Mouse (Mus musculus) embryo, embryonic 11 days (tissue): ENCODE results near the gene Etnk1.
A peak's percentile ranks its signal among the peaks of the same experiment; 100 is the strongest.
"Not testable (repeated sequence)": the region's sequence is repeated elsewhere in the genome, so short reads cannot be mapped to it uniquely, and the experiment has no call there.

Experiments used
- DNase-seq: peaks from one replicate; pipeline ENCODE4 v3.0.0-alpha.2; 2015

Etnk1 gene

GRCm38 (mm10) chr6:143166452-143167357, at the start of gene Etnk1:
Etnk1 (plus strand) TSS chr6:143167221.
- peak; percentile 96 for DNase-seq

GRCm38 (mm10) chr6:143119325-143119724, 47.7 kb upstream of the Etnk1 start:
- no peak for DNase-seq

GRCm38 (mm10) chr6:143125721-143126120, 41.3 kb upstream of the Etnk1 start:
- no peak for DNase-seq

GRCm38 (mm10) chr6:143129466-143129865, 37.6 kb upstream of the Etnk1 start:
- no peak for DNase-seq

- no peak for DNase-seq
These were observed 37.1 kb upstream of the Etnk1 start for GRCm38 (mm10) chr6:143129952-143130351.

GRCm38 (mm10) chr6:143130411-143130810, 36.6 kb upstream of the Etnk1 start:
- DNase-seq, result no peak

GRCm38 (mm10) chr6:143131895-143132652, 34.9 kb upstream of the Etnk1 start:
- DNase-seq, result no peak

- no peak for DNase-seq
These were observed 33.9 kb upstream of the Etnk1 start for GRCm38 (mm10) chr6:143133150-143133549.

GRCm38 (mm10) chr6:143135097-143135496, 31.9 kb upstream of the Etnk1 start:
- DNase-seq, result no peak

- DNase-seq, result no peak
These were observed 30.3 kb upstream of the Etnk1 start for GRCm38 (mm10) chr6:143136688-143137087.

GRCm38 (mm10) chr6:143137341-143137740, 29.7 kb upstream of the Etnk1 start:
- no peak for DNase-seq

- no peak for DNase-seq
These were observed 27.6 kb upstream of the Etnk1 start for GRCm38 (mm10) chr6:143139417-143139816.

GRCm38 (mm10) chr6:143140884-143141283, 26.1 kb upstream of the Etnk1 start:
- no peak for DNase-seq

GRCm38 (mm10) chr6:143141624-143142592, 25.1 kb upstream of the Etnk1 start:
- not testable (repeated sequence) for DNase-seq

GRCm38 (mm10) chr6:143142861-143143260, 24.2 kb upstream of the Etnk1 start:
- no peak for DNase-seq

- DNase-seq, result no peak
These were observed 23.7 kb upstream of the Etnk1 start for GRCm38 (mm10) chr6:143143321-143143720.

GRCm38 (mm10) chr6:143143775-143144273, 23.2 kb upstream of the Etnk1 start:
- DNase-seq, result peak; percentile 34

GRCm38 (mm10) chr6:143144556-143144955, 22.5 kb upstream of the Etnk1 start:
- DNase-seq, result no peak

- DNase-seq, result no peak
These were observed 22.0 kb upstream of the Etnk1 start for GRCm38 (mm10) chr6:143145051-143145450.

- no peak for DNase-seq
These were observed 20.3 kb upstream of the Etnk1 start for GRCm38 (mm10) chr6:143146756-143147155.

- DNase-seq, result no peak
These were observed 18.2 kb upstream of the Etnk1 start for GRCm38 (mm10) chr6:143148868-143149267.

GRCm38 (mm10) chr6:143149766-143150291, 17.2 kb upstream of the Etnk1 start:
- no peak for DNase-seq
